Mouse (Mus musculus) liver, postnatal 0 days (tissue): ENCODE results near the gene Psen2.

Experiments
- CTCF ChIP-seq: sonication (generic); IDR thresholded peaks from 2 replicates; pipeline ENCODE4 v1.5.1; 2016; ENCODE audit warnings: antibody characterized with exemption, low read depth
- EP300 ChIP-seq: IDR thresholded peaks from 2 replicates; pipeline ENCODE4 v1.6.1; 2016; ENCODE audit warnings: antibody characterized with exemption, low read depth, mild to moderate bottlenecking

- no peak for TF ChIP-seq EP300
- no peak for TF ChIP-seq CTCF
These were observed 46.5 kb downstream of the Psen2 start for GRCm38 (mm10) chr1:180216541-180217276.
